Mouse (Mus musculus) CH12.LX (cell line): Measurements from ENCODE around the gene Vkorc1l1.
A peak's percentile ranks its signal among the peaks of the same experiment; 100 is the strongest.

Experiments
- CTCF ChIP-seq, 2 experiments: IDR thresholded peaks in 1 of 2; conservative IDR thresholded peaks in 1 of 2; 2 replicates each; pipeline ENCODE4 v1.5.1; 2011 to 2012; ENCODE audit warnings: low read depth in 2 of 2, low read length in 2 of 2, improper control_type of control experiment in 1 of 2, inconsistent platforms in 1 of 2, mild to moderate bottlenecking in 1 of 2, moderate library complexity in 1 of 2
- POLR2A ChIP-seq: IDR thresholded peaks from 2 replicates; pipeline ENCODE4 v1.6.1; 2011; ENCODE audit warnings: low read depth, mild to moderate bottlenecking, improper control_type of control experiment, low read length
- RAD21 ChIP-seq: IDR thresholded peaks from 2 replicates; pipeline ENCODE4 v1.6.1; 2011; ENCODE audit warnings: low read depth, mild to moderate bottlenecking, low read length, improper control_type of control experiment, moderate library complexity
- SIN3A ChIP-seq: IDR thresholded peaks from 2 replicates; pipeline ENCODE4 v1.6.1; 2012; ENCODE audit warnings: low read length, improper control_type of control experiment, inconsistent platforms

DNA sequence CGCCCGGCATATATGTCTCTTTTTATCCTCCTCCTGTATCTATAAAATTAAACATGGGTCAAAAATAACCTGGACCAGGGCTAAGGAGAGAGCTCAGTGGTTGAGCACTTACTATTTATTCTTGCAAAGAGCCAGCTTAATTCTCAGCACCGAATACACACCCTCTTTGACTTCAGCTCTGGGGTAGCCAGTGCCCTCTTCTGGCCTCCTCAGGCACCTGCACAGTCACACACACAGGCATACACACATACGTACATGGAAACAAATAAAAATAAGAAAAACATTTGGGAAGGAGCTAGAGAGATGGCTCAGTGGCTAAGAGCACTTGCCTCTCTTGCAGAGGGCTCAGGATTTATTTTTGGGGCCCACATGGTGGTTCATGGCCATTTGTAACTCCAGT, 19.8 kb upstream of the Vkorc1l1 start:
- peak in 1 of 2 experiments; percentile 10; a peak in 1 of 4 replicates for TF ChIP-seq CTCF (conservative IDR thresholded peaks at IDR 0.05 in 1 of 2, IDR thresholded peaks at IDR 0.05 in 1 of 2; ENCODE audit: low read depth in 2 of 2, low read length in 2 of 2)
- no peak for TF ChIP-seq POLR2A
- no peak for TF ChIP-seq RAD21
- no peak for TF ChIP-seq SIN3A
